Mouse (Mus musculus): Measurements from ENCODE around the gene Marcksl1.

- TF ChIP-seq CTCF (IDR thresholded peaks at IDR 0.05 in 2 of 3, conservative IDR thresholded peaks at IDR 0.05 in 1 of 3; ENCODE audit: control insufficient read depth in 1 of 3, insufficient read depth in 1 of 3, low read depth in 2 of 3, low read length in 3 of 3, poor library complexity in 1 of 3, severe bottlenecking in 1 of 3) (peak in 1 of 3 experiments; percentile 33; a peak in 2 of 6 replicates), SIN3A (IDR thresholded peaks at IDR 0.05; ENCODE audit: low read length) (no peak), MAX (IDR thresholded peaks at IDR 0.05; ENCODE audit: low read length) (no peak), POLR2A (IDR thresholded peaks at IDR 0.05; ENCODE audit: control insufficient read depth in 1 of 2, insufficient read depth in 1 of 2, low read depth in 1 of 2, low read length in 2 of 2, poor library complexity in 1 of 2) (no peak), EP300 (IDR thresholded peaks at IDR 0.05; ENCODE audit: low read depth in 1 of 2, low read length in 2 of 2) (no peak), MAZ (IDR thresholded peaks at IDR 0.05; ENCODE audit: low read depth, low read length) (no peak), RAD21 (IDR thresholded peaks at IDR 0.05; ENCODE audit: low read depth, low read length) (peak; percentile 6), USF2 (IDR thresholded peaks at IDR 0.05; ENCODE audit: borderline replicate concordance in 1 of 2, insufficient read depth in 1 of 2, low read depth in 1 of 2, low read length in 2 of 2) (no peak), MYC (IDR thresholded peaks at IDR 0.05; ENCODE audit: low read depth, low read length) (no peak), TCF12 (IDR thresholded peaks at IDR 0.05; ENCODE audit: low read depth, low read length) (no peak), MAFK (IDR thresholded peaks at IDR 0.05; ENCODE audit: borderline replicate concordance, low read depth, low read length) (no peak), GATA1 (IDR thresholded peaks at IDR 0.05; ENCODE audit: low read depth, low read length) (no peak)
These were observed 18.7 kb upstream of the Marcksl1 start for GRCm38 (mm10) chr4:129494681-129495080.
